Mouse (Mus musculus): ENCODE results near the gene Dzip1. TPM values are rescaled to one million over a fixed set of nuclear protein-coding genes. Genes with fewer than 3 reads are reported as not detected.

The Dzip1 gene
- total and polyA plus RNA-seq, 3 experiments: 0.16 to 0.83 (median 0.51) TPM

- Histone ChIP-seq H3K79me2 (replicated peaks; ENCODE audit: control insufficient read depth, extremely low read depth, insufficient read depth, poor library complexity, severe bottlenecking) (no peaks in the 10 kb centered on the region), H3K9ac (ENCODE audit: insufficient read depth, low read depth) (no peak overlapping the region), H3K4me2 (ENCODE audit: insufficient read depth, low read depth, poor library complexity, severe bottlenecking) (no peak overlapping the region), H3K4me1 (ENCODE audit: control insufficient read depth in 1 of 2, insufficient read depth in 2 of 2) (0 out of 4 replicates have a peak, but pooled peaks cover 2% of the 10 kb centered on the region in 2 experiments), H3K27ac (ENCODE audit: insufficient read depth, low read depth) (no peak overlapping the region), H3K4me3 (replicated peaks in 1 of 3; ENCODE audit: low read depth in 2 of 3, low read length in 2 of 3, poor library complexity in 1 of 3) (no peak overlapping the region), H3K9me3 (replicated peaks; ENCODE audit: low read length) (peaks cover 3% of the 10 kb centered on the region), H3K36me3 (replicated peaks in 1 of 2; ENCODE audit: control insufficient read depth in 1 of 2, insufficient read depth in 1 of 2, low read length in 1 of 2) (no peaks in the 10 kb centered on the region), H3K27me3 (replicated peaks) (no peaks in the 10 kb centered on the region)
- dilution Hi-C loops (cut with MboI; ENCODE audit: extremely low pct_ligation_motif_present, extremely low pct_unique_long_range_greater_than_20kb, low sequenced_read_pairs) (no loop called here), in situ Hi-C loops (cut with MboI; ENCODE audit: low pct_ligation_motif_present, low pct_unique_long_range_greater_than_20kb, low sequenced_read_pairs) (no loop called here)
- no peak for DNase-seq (ENCODE audit: extremely low read depth)
- TF ChIP-seq BHLHE40 (IDR thresholded peaks at IDR 0.05; ENCODE audit: low read depth, low read length): no peak
- no peak for TF ChIP-seq POLR2AphosphoS2 (IDR thresholded peaks at IDR 0.05; ENCODE audit: low read depth, low read length)
- no peak for TF ChIP-seq USF2 (conservative IDR thresholded peaks at IDR 0.05; ENCODE audit: low read depth, low read length)
- no peak for TF ChIP-seq HCFC1 (IDR thresholded peaks at IDR 0.05; ENCODE audit: low read depth, low read length)
- TF ChIP-seq ZNF384 (IDR thresholded peaks at IDR 0.05; ENCODE audit: low read depth, low read length): no peak
- no peak for TF ChIP-seq MAX (IDR thresholded peaks at IDR 0.05; ENCODE audit: low read length)
- TF ChIP-seq POLR2A (IDR thresholded peaks at IDR 0.05; ENCODE audit: low read depth, low read length): no peak
- no peak for TF ChIP-seq CHD1 (IDR thresholded peaks at IDR 0.05; ENCODE audit: low read depth, low read length)
- TF ChIP-seq GABPA (IDR thresholded peaks at IDR 0.05; ENCODE audit: insufficient replicate concordance, low read depth, low read length): no peak
- no peak for TF ChIP-seq JUND (conservative IDR thresholded peaks at IDR 0.05; ENCODE audit: low read depth, low read length)
- no peak for TF ChIP-seq MXI1 (IDR thresholded peaks at IDR 0.05; ENCODE audit: low read depth, low read length)
- no peak for TF ChIP-seq CTCF (conservative IDR thresholded peaks at IDR 0.05 in 1 of 2, IDR thresholded peaks at IDR 0.05 in 1 of 2; ENCODE audit: low read depth in 2 of 2, low read length in 2 of 2)
Measured at GRCm38 (mm10) chr14:118836145-118836544, 89.1 kb downstream of the Dzip1 start.

DNA sequence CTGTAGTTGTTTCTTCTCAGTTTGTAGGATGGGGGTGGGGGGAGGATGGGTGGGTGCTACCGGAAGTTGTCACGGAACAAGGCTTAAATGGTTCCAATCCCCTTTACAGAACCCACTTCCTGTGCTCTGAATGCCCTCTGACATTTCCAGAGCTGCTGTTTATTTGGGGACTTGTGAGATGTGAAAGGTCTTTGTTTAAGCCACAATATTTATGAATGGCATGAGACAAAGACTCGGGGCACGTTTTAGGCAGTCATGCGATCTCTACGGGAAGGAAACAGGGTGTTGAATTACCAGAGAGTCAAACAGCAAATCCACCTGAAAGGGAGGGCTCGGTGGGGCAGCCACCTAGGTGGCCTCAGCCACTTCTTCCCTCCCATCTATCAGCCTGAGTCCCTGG, 90.9 kb downstream of the Dzip1 start:
- Histone ChIP-seq H3K9ac (ENCODE audit: insufficient read depth, low read depth) (no peak overlapping the region), H3K4me2 (ENCODE audit: insufficient read depth, low read depth, poor library complexity, severe bottlenecking) (peak overlapping the region; percentile 13; the same call in 1 of the 2 replicates), H3K36me3 (replicated peaks in 1 of 2; ENCODE audit: control insufficient read depth in 1 of 2, insufficient read depth in 1 of 2, low read length in 1 of 2) (no peaks in the 10 kb centered on the region), H3K27ac (ENCODE audit: insufficient read depth, low read depth) (no peak overlapping the region), H3K27me3 (replicated peaks) (no peaks in the 10 kb centered on the region), H3K9me3 (replicated peaks; ENCODE audit: low read length) (no peaks in the 10 kb centered on the region), H3K4me1 (ENCODE audit: control insufficient read depth in 1 of 2, insufficient read depth in 2 of 2) (0 out of 4 replicates have a peak, but pooled peaks cover 0 to 2% of the 10 kb centered on the region in 2 experiments), H3K79me2 (replicated peaks; ENCODE audit: control insufficient read depth, extremely low read depth, insufficient read depth, poor library complexity, severe bottlenecking) (no peaks in the 10 kb centered on the region), H3K4me3 (replicated peaks in 1 of 3; ENCODE audit: low read depth in 2 of 3, low read length in 2 of 3, poor library complexity in 1 of 3) (no peak overlapping the region)
- dilution Hi-C loops (cut with MboI; ENCODE audit: extremely low pct_ligation_motif_present, extremely low pct_unique_long_range_greater_than_20kb, low sequenced_read_pairs) (no loop called here), in situ Hi-C loops (cut with MboI; ENCODE audit: low pct_ligation_motif_present, low pct_unique_long_range_greater_than_20kb, low sequenced_read_pairs) (no loop called here)
- peak; percentile 54; the same call in 1 of the 2 replicates for TF ChIP-seq BHLHE40 (IDR thresholded peaks at IDR 0.05; ENCODE audit: low read depth, low read length)
- no peak for TF ChIP-seq ETS1 (conservative IDR thresholded peaks at IDR 0.05; ENCODE audit: low read depth, low read length)
- DNase-seq (ENCODE audit: extremely low read depth): no peak

- in situ Hi-C loops (cut with MboI; ENCODE audit: low pct_ligation_motif_present, low pct_unique_long_range_greater_than_20kb, low sequenced_read_pairs): no loop called here
- H3K27ac ChIP-seq (ENCODE audit: insufficient read depth, low read depth): no peak overlapping the region
Measured at GRCm38 (mm10) chr14:118833241-118833640, 92.0 kb downstream of the Dzip1 start.

More at GRCm38 (mm10) chr14:118833241-118833640, 92.0 kb downstream of the Dzip1 start:
- Histone ChIP-seq H3K4me1 (ENCODE audit: control insufficient read depth in 1 of 2, insufficient read depth in 2 of 2) (0 out of 4 replicates have a peak, but pooled peaks cover 0 to 2% of the 10 kb centered on the region in 2 experiments), H3K36me3 (replicated peaks in 1 of 2; ENCODE audit: control insufficient read depth in 1 of 2, insufficient read depth in 1 of 2, low read length in 1 of 2) (no peaks in the 10 kb centered on the region), H3K9ac (ENCODE audit: insufficient read depth, low read depth) (no peak overlapping the region), H3K79me2 (replicated peaks; ENCODE audit: control insufficient read depth, extremely low read depth, insufficient read depth, poor library complexity, severe bottlenecking) (no peaks in the 10 kb centered on the region), H3K4me3 (replicated peaks in 1 of 3; ENCODE audit: low read depth in 2 of 3, low read length in 2 of 3, poor library complexity in 1 of 3) (no peak overlapping the region), H3K27me3 (replicated peaks) (no peaks in the 10 kb centered on the region), H3K4me2 (ENCODE audit: insufficient read depth, low read depth, poor library complexity, severe bottlenecking) (no peak overlapping the region), H3K9me3 (replicated peaks; ENCODE audit: low read length) (no peaks in the 10 kb centered on the region)
- TF ChIP-seq ZNF384 (IDR thresholded peaks at IDR 0.05; ENCODE audit: low read depth, low read length) (no peak), SMC3 (IDR thresholded peaks at IDR 0.05; ENCODE audit: low read depth, low read length) (no peak), MAFK (IDR thresholded peaks at IDR 0.05; ENCODE audit: insufficient replicate concordance, low read length) (no peak), CHD1 (IDR thresholded peaks at IDR 0.05; ENCODE audit: low read depth, low read length) (no peak), USF2 (conservative IDR thresholded peaks at IDR 0.05; ENCODE audit: low read depth, low read length) (no peak), ELF1 (IDR thresholded peaks at IDR 0.05; ENCODE audit: low read depth, low read length) (no peak), CTCF (conservative IDR thresholded peaks at IDR 0.05 in 1 of 2, IDR thresholded peaks at IDR 0.05 in 1 of 2; ENCODE audit: low read depth in 2 of 2, low read length in 2 of 2) (no peak), NRF1 (IDR thresholded peaks at IDR 0.05; ENCODE audit: low read depth, low read length) (no peak), JUN (IDR thresholded peaks at IDR 0.05; ENCODE audit: insufficient read depth, low read depth, low read length) (no peak), CHD2 (IDR thresholded peaks at IDR 0.05; ENCODE audit: low read length) (no peak), PAX5 (IDR thresholded peaks at IDR 0.05; ENCODE audit: low read length) (no peak), UBTF (IDR thresholded peaks at IDR 0.05; ENCODE audit: low read depth, low read length) (no peak), BHLHE40 (IDR thresholded peaks at IDR 0.05; ENCODE audit: low read depth, low read length) (no peak)
- no peak for DNase-seq (ENCODE audit: extremely low read depth)
- dilution Hi-C loops (cut with MboI; ENCODE audit: extremely low pct_ligation_motif_present, extremely low pct_unique_long_range_greater_than_20kb, low sequenced_read_pairs): no loop called here

Measured in CH12.LX (cell line).